Mouse (Mus musculus) liver (tissue): ENCODE data around the gene Gm26558.

Experiments
- DNase-seq: peaks from one replicate; pipeline ENCODE4 v3.0.0-alpha.2; 2020; ENCODE audit warnings: mixed read lengths

The Gm26558 gene

DNA sequence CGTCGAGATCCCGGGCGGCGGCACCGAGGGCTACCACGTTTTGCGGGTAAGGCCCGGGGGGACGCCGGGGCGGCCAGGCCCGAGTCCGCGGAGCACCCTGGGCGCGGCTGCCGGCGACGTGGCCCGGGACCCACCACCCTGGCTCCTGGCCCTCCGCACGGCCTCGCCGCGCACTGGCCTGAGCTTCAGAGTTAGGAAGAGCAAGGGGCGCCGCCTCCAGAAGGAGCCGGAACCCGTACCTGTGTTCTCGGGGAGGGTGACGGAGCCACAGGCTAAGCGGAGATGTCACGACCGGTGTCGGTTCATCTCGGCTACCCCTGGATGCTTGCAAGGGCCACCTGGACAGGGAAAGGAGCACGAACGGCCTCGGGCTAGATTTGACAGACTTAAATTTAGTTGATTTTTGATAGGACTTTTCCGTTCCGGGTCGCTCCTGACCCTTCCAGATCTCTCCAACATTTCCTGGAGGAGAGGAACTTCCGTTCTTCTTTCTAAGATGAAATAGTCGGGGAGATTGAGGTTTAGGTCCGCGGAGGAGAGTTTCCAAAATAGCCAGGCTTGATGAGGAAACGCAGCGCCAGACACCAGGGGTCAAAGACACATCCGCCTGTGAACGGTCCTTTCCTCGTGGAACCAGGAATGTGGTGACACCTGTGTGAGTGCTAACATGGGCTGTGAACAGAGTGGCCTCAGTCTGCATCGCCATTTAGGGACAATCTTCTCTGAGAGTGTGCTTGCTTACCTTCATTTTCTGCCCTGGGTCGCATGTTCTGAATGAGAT is at the start of gene Gm26558:
Gene Gm26558 (minus strand): TSS at position 394 of the 781 bp plus-strand sequence.
- peak; percentile 19 for DNase-seq

DNA sequence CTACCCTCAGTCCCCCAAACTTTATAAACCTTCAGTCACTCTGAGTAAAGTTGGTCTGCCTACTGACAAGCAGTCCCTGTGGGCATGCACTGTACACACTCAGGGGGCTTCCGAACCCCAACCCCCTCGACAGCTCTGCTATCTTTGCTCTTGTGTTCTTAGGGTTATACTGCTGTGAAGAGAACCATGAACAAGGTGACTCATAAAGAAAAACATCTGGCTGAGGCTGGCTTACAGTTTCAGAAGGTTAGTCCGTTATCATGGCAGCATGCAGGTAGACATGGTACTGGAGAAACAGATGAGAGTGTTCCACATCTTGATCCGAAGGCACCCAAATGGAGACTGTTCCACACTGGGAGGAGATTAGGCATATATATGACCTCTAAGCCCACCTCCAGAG is 49.0 kb upstream of the Gm26558 start:
- no peak for DNase-seq

DNA sequence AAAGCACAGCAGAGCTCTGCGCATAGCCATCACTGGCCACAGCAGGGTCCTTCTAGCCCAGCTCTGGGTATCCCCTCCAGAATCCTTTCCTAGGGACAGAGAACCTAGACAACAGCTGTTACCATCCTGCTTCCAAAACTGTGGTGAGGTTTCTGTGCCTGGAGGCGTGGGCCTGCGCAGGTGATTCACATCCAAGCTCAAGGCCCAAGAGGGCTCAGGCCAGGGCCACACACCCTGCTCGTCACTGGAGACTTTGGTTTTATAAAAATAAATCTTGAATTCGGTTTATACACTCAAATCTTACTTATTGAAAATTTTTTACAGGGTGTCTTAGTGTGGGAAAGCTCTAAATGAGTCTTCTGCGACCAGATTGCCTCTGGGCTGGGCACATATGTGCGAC is 48.3 kb upstream of the Gm26558 start:
- DNase-seq = no peak

DNA sequence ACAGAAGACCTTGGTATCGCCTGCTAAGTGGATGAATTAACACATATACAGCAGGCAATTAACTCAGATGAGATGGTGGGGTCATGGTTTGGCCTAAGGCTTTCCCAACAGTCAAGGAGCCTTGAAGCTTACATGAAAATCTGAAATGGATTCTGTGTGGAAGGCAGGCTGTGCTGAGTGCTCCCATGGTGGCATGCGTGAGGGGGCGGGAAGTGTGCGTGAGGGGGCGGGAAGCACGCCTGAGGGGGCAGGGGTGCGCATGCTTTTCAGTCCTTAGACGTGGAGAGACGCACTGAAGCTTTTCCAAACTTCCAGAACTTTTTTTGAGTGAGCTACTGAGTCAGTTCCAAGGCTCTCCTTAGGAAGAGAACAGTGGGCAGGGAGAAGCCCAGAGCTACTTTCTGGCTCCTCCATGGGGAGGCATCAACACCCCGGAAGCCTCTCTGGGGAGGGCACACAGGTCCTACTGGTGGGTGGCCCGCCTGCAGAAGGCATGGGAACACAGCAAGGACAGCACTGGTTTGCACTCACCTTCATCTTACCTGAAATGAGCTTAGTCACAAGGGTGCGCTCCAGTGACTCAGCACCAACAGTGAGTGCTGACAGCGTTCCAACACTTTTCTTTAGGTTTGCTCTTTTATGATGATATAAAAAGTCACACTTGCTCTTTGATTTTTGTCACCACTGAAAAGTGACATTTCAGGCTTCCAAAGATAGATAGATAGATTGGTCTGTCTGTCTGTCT is 47.2 kb upstream of the Gm26558 start:
- DNase-seq = no peak

DNA sequence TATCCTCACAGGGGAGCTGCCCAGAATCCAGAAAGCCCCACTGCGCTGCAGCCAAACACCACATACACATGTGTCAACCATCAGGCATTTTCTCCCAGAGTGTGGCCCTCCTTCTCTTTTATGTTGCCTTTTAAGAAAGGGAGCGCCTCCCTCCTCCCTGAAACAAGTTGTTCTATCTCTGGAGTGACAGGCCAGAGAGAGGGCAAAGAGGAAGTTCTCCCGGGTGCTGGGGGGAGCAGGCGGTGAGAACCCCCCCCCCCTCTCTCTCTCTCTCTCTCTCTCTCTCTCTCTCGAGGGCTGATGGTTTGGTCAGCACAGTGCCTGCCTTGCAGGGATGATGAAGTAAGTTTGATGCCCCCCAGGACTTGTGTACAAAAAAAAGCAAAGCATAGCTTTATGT is 40.5 kb upstream of the Gm26558 start:
- no peak for DNase-seq

DNA sequence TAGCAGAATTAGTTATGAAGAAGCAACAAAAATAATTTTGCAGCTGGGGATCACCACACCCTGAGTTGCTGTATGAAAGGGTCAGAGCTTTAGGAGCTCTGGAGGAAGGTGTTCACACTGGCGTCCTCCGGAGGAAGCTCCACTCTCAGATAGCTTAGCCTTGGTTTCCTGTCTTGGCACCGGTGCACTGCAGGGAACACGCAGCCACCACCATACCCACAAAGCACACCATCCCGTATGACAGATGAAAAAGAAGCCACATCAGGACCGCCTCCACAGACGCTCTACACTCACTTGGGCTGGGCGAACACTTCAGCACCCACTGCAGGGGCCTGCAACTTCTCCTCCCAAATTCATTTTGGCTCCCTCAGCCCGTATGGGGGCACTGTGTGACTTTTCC is 39.7 kb upstream of the Gm26558 start:
- no peak for DNase-seq

DNA sequence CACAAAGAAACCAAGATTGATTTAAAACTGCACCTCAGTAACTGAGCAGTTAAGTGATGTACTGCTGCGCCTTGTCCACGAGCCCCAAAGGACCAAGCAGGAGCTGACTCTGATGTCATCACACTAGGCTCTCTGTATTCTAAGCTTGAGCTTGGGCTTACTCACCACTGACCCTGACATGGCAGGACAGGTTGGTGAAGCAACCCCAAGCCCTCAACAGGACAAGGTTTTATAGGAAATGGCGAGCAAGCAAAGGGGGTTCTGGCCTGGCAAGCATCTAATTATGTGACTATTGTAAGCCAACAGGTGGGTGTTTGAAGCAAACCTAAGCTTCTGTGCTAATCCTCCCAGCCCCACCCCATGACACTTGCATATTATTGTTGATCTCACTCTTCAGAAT is 38.9 kb upstream of the Gm26558 start:
- DNase-seq = no peak

DNA sequence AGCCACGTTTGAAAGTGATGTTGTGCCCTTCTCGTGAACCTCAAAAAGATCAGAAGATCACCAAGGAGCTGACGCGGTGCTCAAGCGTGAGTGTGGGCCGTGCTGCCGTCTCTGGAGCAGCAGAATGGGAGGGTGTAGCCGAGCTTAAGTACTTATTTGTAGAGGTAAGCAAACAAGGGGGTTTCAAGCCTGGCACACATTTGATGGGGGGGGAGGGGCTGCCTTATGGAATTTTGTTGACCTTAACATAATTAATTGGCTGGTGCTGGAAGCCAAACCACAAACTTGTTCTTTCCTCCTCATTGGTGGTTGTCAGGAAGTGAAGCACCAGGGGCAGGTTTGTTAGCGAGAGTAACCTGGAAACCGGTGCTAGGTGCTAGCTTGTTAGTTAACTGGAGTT is 33.8 kb upstream of the Gm26558 start:
- no peak for DNase-seq

DNA sequence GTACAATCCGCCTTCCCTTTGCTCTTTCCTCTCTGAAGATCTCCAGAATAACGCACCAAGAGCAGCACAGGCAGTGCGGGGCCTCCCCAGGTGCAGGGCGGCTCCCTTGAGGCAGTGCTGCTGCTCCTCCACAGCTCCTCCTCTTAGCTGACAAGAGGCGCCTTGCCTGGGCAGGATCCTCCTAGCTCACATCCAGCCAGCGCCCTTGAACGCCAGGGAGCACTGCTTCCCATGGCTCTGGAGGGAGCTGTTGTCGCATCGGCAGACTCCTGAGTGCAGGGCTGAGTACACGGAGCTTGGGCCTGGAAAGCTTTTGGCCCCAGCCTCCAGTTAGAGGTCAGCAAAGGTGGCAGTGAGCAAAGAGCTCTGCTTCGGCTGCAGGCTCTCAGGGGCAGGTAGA is 28.3 kb upstream of the Gm26558 start:
- DNase-seq = no peak

DNA sequence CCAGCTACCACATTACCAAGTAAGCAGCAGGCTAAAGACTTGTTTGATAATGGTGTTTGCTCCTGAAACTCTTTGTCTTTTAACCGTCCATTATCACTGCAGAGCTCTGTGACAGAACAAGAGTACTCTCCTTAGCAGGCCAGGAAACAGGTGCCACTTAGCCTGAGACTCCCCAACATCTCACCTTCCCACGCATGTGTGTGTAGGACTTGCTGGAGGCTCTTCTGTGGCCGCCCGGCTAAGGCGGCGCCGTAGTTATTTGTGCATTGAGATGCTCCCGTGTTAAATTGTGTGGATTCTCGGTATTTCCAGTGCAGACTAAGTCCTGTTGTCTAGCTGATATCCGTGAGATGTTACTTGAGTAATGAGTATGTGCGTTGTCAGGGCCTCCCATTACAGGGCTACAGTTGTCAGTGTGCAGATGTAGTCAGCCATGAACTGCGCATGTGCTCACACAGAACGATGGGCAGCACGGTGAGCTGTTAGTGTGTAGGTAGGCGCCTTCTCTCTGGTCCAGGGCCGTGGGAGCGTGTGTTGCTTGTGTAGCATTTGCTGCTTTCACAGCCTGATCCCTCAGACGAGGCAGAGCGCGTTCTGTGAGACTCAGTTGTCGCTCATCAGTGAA is 26.7 kb upstream of the Gm26558 start:
- no peak for DNase-seq

DNA sequence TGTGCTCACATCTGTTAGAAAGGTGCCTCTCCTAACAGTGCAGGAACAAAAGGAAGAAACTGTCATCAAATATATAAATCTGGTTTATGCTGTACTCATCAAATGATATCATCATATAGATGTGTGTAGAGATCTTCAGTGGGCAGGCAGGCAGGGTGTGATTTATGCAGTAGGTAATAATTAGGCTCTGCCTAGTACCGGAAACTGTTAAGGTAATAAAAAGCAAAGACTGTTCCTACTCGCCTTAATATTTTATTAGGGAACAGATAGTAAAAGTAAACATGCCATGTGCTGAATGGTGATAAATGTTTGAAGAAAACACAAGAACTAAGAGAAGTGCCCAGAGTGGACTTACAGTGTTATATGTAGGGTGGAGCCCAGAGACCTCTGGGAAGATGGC is 20.4 kb upstream of the Gm26558 start:
- no peak for DNase-seq

DNA sequence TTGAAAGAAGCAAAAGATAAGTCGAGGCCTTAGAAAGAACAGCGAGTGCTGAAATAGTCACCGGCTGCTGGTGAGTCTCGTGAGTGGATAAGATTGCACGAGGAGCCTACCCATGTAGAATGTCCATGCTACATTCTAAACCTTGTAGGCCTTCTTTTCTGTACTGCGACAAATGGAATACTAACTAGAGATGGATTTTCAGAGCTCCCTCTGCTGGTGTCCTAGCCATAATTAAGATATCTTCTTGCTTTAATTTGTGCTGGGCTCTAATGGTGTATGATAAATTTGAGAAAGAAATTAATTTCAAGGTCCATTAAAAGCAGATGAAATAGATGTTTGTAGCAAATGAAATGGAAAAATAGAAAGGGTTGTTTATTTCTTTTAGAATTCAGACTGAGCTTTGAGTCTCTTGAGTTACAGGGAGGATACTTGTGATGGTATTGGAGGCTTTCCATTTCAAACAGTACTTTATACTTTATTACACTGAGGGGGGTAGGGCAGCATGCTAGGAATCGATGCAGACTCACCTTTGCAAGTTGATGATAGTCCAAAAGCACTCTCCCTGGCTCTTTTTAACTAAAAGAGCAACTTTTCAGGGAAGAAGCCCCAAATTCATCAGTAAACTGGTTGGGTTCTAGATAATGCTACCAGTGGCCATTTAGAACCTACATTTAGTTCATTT is 11.7 kb upstream of the Gm26558 start:
- DNase-seq = no peak

DNA sequence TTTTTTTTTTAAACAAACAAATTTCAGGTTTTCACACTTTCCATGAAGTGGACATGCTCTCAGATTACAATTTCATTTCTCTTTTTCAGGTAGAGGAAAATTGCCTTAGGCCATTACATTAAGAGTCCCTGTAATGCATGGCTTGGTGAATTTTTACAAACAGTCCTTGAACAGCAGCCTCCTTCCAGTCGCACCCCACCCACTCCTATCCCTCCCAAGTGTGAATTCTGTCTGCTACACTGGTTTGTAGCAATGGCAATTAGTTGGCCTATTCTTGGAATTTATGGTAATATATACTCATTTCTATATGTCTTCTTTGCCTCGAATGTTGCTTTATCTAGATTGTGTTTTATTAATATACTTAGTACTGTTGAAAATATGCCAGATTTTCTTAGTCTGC is 10.6 kb upstream of the Gm26558 start:
- DNase-seq = no peak

DNA sequence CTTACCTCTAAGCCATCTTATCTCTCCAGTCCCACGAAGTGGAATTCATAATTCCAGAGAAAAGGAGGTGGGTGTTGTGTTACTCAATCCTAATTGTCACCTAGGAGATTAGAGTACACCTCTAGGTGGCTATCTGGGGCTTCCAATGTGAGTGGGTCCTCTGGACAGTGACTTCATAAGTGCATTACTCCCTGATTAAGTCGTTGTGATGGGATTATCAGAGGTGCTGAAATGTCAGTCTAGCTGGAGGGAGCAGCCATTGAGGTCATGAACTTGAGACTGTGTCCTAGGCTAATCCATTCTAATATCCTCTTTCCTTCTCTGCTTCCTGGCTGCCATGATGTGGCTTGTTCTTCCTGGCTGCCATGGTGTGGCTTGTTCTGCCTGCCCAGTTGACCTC is 8.0 kb upstream of the Gm26558 start:
- DNase-seq = no peak

DNA sequence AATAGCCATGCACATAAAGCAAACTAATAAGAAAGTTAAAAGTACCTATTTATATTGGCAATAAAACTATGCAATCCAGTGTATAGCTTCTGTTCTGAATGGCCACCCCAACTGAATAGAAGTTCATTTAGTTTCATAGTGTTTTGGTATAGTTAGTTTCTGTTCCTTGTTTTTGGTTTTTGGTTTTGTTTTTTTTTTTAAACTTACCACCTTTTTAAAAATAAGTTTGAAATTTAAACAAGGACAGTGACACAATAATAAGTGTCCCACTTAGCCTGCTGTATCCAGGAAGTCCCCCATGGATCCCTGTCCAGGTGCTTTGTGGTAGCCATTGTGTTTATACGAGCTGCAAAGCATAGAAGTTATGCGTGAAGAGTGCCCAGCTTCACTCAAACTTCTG is 7.3 kb upstream of the Gm26558 start:
- DNase-seq = no peak

DNA sequence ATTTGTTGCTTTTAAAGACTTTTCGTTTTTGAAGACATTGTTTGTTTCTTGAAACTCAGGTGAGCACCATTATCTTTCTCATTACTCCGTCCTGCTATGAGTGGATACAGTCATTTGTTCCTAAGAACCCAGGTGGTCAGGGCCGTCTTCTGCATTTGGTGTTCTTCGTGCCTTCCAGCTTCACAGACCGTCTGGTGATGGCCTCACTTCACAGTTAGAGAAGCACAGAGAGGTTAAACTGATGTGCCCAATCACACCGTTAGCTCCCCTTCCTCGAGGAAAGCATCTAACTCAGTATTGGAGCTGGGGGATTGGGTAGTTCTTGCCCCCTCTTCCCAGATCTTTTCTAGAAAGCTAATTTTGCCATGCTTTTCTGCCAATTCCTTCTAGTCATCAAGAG is 5.1 kb upstream of the Gm26558 start:
- DNase-seq = no peak

DNA sequence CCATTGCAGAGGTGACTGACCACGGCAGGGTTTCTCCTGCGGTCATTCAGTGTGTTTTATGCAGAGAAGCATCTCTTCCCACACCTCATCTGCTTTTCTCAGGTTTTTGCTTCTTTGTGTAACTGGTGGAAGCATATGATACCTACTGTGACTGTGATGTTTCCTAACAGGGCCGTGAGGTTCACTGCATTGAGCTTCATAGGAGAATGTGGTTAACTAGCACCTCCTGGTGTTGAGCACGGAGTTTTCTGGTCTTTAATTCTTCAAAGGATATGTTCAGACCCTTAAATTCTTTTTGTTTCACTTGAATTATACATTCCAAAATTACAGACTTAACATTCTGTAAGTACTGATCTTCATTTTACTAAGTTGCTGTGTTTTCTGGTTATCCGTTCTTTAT is 1.9 kb upstream of the Gm26558 start:
- no peak for DNase-seq

DNA sequence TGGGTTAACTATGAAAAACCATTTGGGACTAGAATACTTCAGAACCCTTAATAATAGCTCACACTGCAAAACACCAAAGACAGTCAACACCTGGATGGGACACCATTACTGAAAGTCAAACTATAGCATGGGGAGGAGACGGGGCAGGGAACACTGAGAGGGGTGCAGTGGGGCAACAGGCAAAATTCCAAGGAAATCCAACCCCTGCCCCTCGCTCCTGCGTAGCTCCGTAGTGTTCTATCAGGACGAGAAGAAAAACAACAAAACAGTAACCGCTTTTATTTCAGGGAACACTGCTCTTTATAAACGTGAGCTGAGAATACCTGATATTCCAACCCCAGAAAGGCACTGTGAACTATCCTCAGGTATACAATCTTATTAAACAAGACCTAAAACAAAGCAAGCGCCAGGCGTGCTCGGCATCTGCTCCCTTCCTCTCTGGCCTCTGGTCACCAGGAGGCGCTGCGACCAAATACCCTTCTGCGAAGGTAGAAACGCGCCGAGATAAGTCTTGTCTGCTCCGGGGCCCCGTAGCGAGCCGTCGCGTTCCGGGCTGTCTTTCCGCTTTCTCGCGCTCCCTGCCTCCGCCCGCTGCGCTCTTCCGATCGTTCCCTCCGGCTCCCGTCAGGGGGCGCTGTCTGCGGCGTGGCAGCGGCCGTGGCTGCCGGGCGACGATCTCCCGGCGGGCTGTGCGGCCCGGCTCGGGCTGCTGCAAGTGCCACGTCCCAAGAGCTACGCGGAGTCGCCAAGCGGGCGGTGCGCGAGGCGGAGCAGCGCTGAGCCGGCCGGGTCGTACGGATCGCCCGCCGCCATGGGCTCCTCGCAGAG is 807 bp downstream of the Gm26558 start, which contains the start of gene Gorasp2:
Gene Gorasp2 (plus strand): TSS at position 690 of the 828 bp plus-strand sequence.
- peak; percentile 96 for DNase-seq

DNA sequence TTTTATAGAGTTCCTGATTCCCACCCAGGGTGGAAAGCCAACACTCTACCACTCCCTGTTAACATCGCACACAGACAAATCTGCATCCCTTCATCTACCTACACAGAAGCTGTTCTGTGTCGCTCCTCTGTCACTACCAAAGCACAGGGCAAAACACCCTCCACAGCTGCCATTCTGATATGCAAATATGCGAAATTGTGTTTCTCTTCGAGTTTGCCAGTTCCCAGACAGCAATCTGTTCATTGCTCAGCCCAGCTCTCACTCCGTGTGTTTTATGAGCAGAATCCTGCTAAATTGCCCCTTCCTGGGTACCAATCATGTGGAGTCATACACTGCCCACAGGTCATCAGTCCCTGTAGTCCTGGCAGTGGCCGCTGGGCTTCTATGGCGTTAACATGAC is 4.8 kb downstream of the Gm26558 start:
- DNase-seq = no peak

DNA sequence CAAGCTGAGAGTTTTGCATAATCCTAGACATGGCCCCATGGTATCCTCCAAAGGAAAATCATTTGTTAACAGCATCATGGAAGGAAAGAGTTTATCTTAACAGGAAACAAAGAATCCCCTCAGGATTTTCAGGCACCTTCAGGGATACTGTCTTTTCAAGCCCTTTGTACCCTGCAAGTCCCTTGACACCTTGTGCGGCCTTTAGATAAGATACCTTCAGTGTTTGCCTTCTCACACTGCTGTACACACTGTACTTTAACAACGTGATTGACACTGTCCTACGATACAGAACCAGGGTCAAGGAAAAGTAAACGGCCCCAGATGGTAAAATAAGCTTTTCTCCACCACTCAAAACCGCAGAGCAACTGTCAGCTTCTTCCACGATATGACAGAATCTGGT is 10.1 kb downstream of the Gm26558 start:
- no peak for DNase-seq

DNA sequence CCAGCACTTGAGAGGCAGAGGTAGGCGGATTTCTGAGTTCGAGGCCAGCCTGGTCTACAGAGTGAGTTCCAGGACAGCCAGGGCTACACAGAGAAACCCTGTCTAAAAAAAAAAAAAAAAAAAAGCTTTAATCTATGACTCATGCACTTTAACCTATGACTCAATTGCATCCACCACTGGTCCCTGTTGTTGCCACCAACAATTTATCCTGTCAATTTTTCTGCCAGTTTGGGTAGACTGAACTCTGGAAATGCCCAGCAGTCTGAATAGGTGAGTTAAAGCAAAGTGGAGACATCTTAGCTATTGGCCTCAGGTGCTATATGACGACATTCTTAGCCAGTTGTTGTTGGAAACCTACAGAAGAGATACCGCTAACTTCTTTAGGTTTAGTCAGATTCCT is 12.4 kb downstream of the Gm26558 start:
- DNase-seq = no peak

DNA sequence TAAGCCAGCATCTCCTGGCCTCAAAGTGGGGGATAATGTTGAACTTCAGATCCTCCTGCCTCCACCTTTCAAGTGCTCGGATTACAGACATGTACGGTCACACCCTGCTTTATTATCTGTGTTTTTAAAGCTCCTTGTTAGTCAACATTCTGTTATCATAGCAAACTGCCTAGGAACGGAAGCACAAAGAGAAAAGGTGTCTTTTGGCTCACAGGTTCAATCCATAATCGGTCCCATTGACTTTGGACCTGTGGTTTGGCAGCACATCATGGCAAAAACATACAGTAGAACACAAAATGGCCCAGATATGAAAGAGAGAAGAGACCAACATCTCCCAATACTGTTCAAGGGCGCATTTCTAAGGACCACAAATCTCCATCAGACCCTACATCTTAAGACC is 13.6 kb downstream of the Gm26558 start:
- no peak for DNase-seq

DNA sequence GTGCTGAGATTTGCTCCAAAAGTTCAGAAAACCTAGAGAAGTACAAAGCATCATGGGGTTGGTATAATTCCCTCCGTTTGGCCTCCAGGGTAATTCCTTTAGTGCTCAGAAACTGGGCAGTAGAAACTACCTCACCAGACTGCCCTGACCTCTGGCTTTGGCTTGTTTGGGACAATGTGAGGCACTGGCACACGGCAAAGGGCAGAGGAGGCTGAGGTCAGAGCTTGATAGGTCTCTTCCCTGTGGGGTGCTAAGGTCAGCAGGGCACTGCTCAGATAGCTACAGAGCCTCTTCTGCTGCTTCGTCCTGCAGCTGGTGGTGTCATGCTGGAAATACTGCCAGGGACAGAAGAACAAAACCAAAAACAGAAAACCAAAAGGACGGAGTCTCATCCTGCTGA is 14.2 kb downstream of the Gm26558 start:
- no peak for DNase-seq
